Mouse (Mus musculus): ENCODE measurements around the gene Tnk2. TPM values are rescaled to one million over a fixed set of nuclear protein-coding genes. Genes with fewer than 3 reads are reported as not detected.
A peak's percentile ranks its signal among the peaks of the same experiment; 100 is the strongest.

Gene Tnk2
- polyA plus RNA-seq, 1 experiment, result 35.8 TPM

GRCm38 (mm10) chr16:32670354-32671124 is 26.9 kb downstream of the Tnk2 start:
- no peak for DNase-seq
- Histone ChIP-seq H3K4me3 (ENCODE audit: insufficient read depth, low read depth, low read length) (no peak overlapping the region), H3K36me3 (ENCODE audit: control insufficient read depth, insufficient read depth, low read length) (no peaks in the 10 kb centered on the region), H3K27me3 (replicated peaks; ENCODE audit: control insufficient read depth, insufficient read depth, low read length) (no peaks in the 10 kb centered on the region), H3K27ac (ENCODE audit: insufficient read depth, low read depth, low read length) (no peak overlapping the region), H3K4me1 (ENCODE audit: control insufficient read depth, insufficient read depth, low read length) (peaks cover 10% of the 10 kb centered on the region)
- TF ChIP-seq POLR2A (IDR thresholded peaks at IDR 0.05; ENCODE audit: low read depth, low read length), result no peak
- no peak for TF ChIP-seq CTCF (conservative IDR thresholded peaks at IDR 0.05; ENCODE audit: insufficient read depth, insufficient read length, low read depth, low read length)
- 86% methylated on average over 10 of the region's 10 CpGs for WGBS

- H3K36me3 ChIP-seq (ENCODE audit: control insufficient read depth, insufficient read depth, low read length), result no peaks in the 10 kb centered on the region
- TF ChIP-seq CTCF (conservative IDR thresholded peaks at IDR 0.05; ENCODE audit: insufficient read depth, insufficient read length, low read depth, low read length), result no peak
- no peak for TF ChIP-seq POLR2A (IDR thresholded peaks at IDR 0.05; ENCODE audit: low read depth, low read length)
- no peak for DNase-seq
- H3K27me3 ChIP-seq (replicated peaks; ENCODE audit: control insufficient read depth, insufficient read depth, low read length), result no peaks in the 10 kb centered on the region
- 80% methylated on average over 13 of the region's 13 CpGs for WGBS
- H3K4me3 ChIP-seq (ENCODE audit: insufficient read depth, low read depth, low read length), result no peak overlapping the region
- no peak overlapping the region for H3K27ac ChIP-seq (ENCODE audit: insufficient read depth, low read depth, low read length)
- H3K4me1 ChIP-seq (ENCODE audit: control insufficient read depth, insufficient read depth, low read length), result peaks cover 10% of the 10 kb centered on the region
These were observed 27.7 kb downstream of the Tnk2 start for GRCm38 (mm10) chr16:32671206-32671887.

GRCm38 (mm10) chr16:32672250-32672649 is 28.6 kb downstream of the Tnk2 start:
- H3K36me3 ChIP-seq (ENCODE audit: control insufficient read depth, insufficient read depth, low read length), result no peaks in the 10 kb centered on the region
- H3K4me1 ChIP-seq (ENCODE audit: control insufficient read depth, insufficient read depth, low read length), result peaks cover 10% of the 10 kb centered on the region
- no peak overlapping the region for H3K4me3 ChIP-seq (ENCODE audit: insufficient read depth, low read depth, low read length)
- H3K27ac ChIP-seq (ENCODE audit: insufficient read depth, low read depth, low read length), result no peak overlapping the region
- H3K27me3 ChIP-seq (replicated peaks; ENCODE audit: control insufficient read depth, insufficient read depth, low read length), result no peaks in the 10 kb centered on the region
- no peak for TF ChIP-seq POLR2A (IDR thresholded peaks at IDR 0.05; ENCODE audit: low read depth, low read length)
- no peak for TF ChIP-seq CTCF (conservative IDR thresholded peaks at IDR 0.05; ENCODE audit: insufficient read depth, insufficient read length, low read depth, low read length)
- DNase-seq, result no peak
- 77% methylated on average over 7 of the region's 7 CpGs for WGBS

- Histone ChIP-seq H3K4me1 (ENCODE audit: control insufficient read depth, insufficient read depth, low read length) (peaks cover 10% of the 10 kb centered on the region), H3K4me3 (ENCODE audit: insufficient read depth, low read depth, low read length) (no peak overlapping the region), H3K36me3 (ENCODE audit: control insufficient read depth, insufficient read depth, low read length) (no peaks in the 10 kb centered on the region), H3K27ac (ENCODE audit: insufficient read depth, low read depth, low read length) (0 out of 2 replicates have a peak overlapping the region, but pooled peaks have one; percentile 35), H3K27me3 (replicated peaks; ENCODE audit: control insufficient read depth, insufficient read depth, low read length) (no peaks in the 10 kb centered on the region)
- TF ChIP-seq POLR2A (IDR thresholded peaks at IDR 0.05; ENCODE audit: low read depth, low read length), result no peak
- no peak for TF ChIP-seq CTCF (conservative IDR thresholded peaks at IDR 0.05; ENCODE audit: insufficient read depth, insufficient read length, low read depth, low read length)
- 46% methylated on average over 13 of the region's 13 CpGs for WGBS
- DNase-seq, result peak; percentile 82
These were observed 29.3 kb downstream of the Tnk2 start for GRCm38 (mm10) chr16:32672861-32673560.

GRCm38 (mm10) chr16:32674121-32674740 is 30.6 kb downstream of the Tnk2 start:
- Histone ChIP-seq H3K36me3 (ENCODE audit: control insufficient read depth, insufficient read depth, low read length) (no peaks in the 10 kb centered on the region), H3K4me3 (ENCODE audit: insufficient read depth, low read depth, low read length) (no peak overlapping the region), H3K27ac (ENCODE audit: insufficient read depth, low read depth, low read length) (no peak overlapping the region), H3K4me1 (ENCODE audit: control insufficient read depth, insufficient read depth, low read length) (peaks cover 10% of the 10 kb centered on the region), H3K27me3 (replicated peaks; ENCODE audit: control insufficient read depth, insufficient read depth, low read length) (no peaks in the 10 kb centered on the region)
- WGBS, result 82% methylated on average over 17 of the region's 17 CpGs
- no peak for DNase-seq
- TF ChIP-seq CTCF (conservative IDR thresholded peaks at IDR 0.05; ENCODE audit: insufficient read depth, insufficient read length, low read depth, low read length), result no peak

GRCm38 (mm10) chr16:32677040-32677700 is 33.5 kb downstream of the Tnk2 start:
- H3K4me1 ChIP-seq (ENCODE audit: control insufficient read depth, insufficient read depth, low read length), result peaks cover 10% of the 10 kb centered on the region
- WGBS, result 85% methylated on average over 10 of the region's 10 CpGs
- DNase-seq, result no peak
- no peak overlapping the region for H3K4me3 ChIP-seq (ENCODE audit: insufficient read depth, low read depth, low read length)
- TF ChIP-seq POLR2A (IDR thresholded peaks at IDR 0.05; ENCODE audit: low read depth, low read length), result no peak
- H3K27me3 ChIP-seq (replicated peaks; ENCODE audit: control insufficient read depth, insufficient read depth, low read length), result no peaks in the 10 kb centered on the region
- no peak overlapping the region for H3K27ac ChIP-seq (ENCODE audit: insufficient read depth, low read depth, low read length)
- H3K36me3 ChIP-seq (ENCODE audit: control insufficient read depth, insufficient read depth, low read length), result no peaks in the 10 kb centered on the region
